ENCODE assay signal across 14 mouse cellular contexts in genomic region chr11:84825261-84825807, GRCm38 (mm10). TPM values are rescaled to one million over a fixed set of nuclear protein-coding genes. Genes with fewer than 3 reads are reported as not detected.
A peak's percentile ranks its signal among the peaks of the same experiment; 100 is the strongest.
DNase-seq lines count a peak whose midpoint lies in the region; ATAC-seq and TF ChIP-seq lines count a peak whose summit lies in the region.
"Had no signal": no experiment of that assay in that cellular context is flagged by ENCODE, and none has a peak within 500 bp of the region (broad histone marks: within the 10 kb centered on the region; RNA-seq: fewer than 3 reads in every experiment).

No protein-coding gene starts in this region.

- peak; percentile 11 for DNase-seq in cerebellum, adult 11 months
- no peak for DNase-seq in cerebellum, postnatal 36 days
- DNase-seq in heart, postnatal 36 days = no peak
- peak; percentile 45 for DNase-seq in testis, postnatal 10 days (ENCODE audit: low spot score)
- no peak for DNase-seq in testis, postnatal 14 days (ENCODE audit: low spot score)
- DNase-seq in ovary, adult 18-20 months (ENCODE audit: low spot score) = no peak
- DNase-seq in hindbrain, postnatal 0 days (ENCODE audit: low spot score) = no peak
- DNase-seq: lung, postnatal 10 days; thymus, postnatal 36 days had no signal

- H3K27ac ChIP-seq in heart, embryonic 12.5 days (ENCODE audit: poor library complexity, severe bottlenecking) = 0 out of 2 replicates have a peak overlapping the region, but pooled peaks have one; percentile 71
- H3K27ac ChIP-seq in hindbrain, postnatal 0 days = no peak overlapping the region
- H3K27ac ChIP-seq: forebrain, embryonic 12.5 days; kidney, postnatal 0 days had no signal

- H3K27me3 ChIP-seq in heart, embryonic 12.5 days (replicated peaks) = peaks cover 18% of the 10 kb centered on the region
- H3K27me3 ChIP-seq in hindbrain, postnatal 0 days (ENCODE audit: insufficient read depth, low read length) = no peaks in the 10 kb centered on the region
- H3K27me3 ChIP-seq: forebrain, embryonic 12.5 days; limb, embryonic 13.5 days had no signal

- H3K36me3 ChIP-seq in heart, embryonic 12.5 days = peaks cover 23% of the 10 kb centered on the region
- no peaks in the 10 kb centered on the region for H3K36me3 ChIP-seq in hindbrain, postnatal 0 days (ENCODE audit: insufficient read depth, low read length)

- intact Hi-C loops in heart, postnatal 36 days (cut with DNase I) = no loop called here

- WGBS in heart, embryonic 12.5 days = 84% methylated on average over 10 of the region's 10 CpGs
- 89% methylated on average over 10 of the region's 10 CpGs for WGBS in hindbrain, postnatal 0 days

- ATAC-seq in heart, embryonic 12.5 days (ENCODE audit: insufficient number of reproducible peaks, low FRiP score) = no peak
- ATAC-seq in hindbrain, postnatal 0 days = no peak
- ATAC-seq: hindbrain, embryonic 16.5 days had no signal

- H3K9ac ChIP-seq in heart, embryonic 12.5 days = no peak overlapping the region; the same call in 1 of the 2 replicates
- no peak overlapping the region for H3K9ac ChIP-seq in hindbrain, postnatal 0 days (replicated peaks; ENCODE audit: low read length)
- H3K9ac ChIP-seq: forebrain, embryonic 12.5 days; limb, embryonic 13.5 days had no signal

- H3K4me3 ChIP-seq in heart, embryonic 12.5 days = no peak overlapping the region
- H3K4me3 ChIP-seq in hindbrain, postnatal 0 days (ENCODE audit: low read length) = no peak overlapping the region
- H3K4me3 ChIP-seq: forebrain, embryonic 12.5 days; limb, embryonic 13.5 days had no signal

- H3K4me1 ChIP-seq in heart, embryonic 12.5 days (replicated peaks) = peaks cover 58% of the 10 kb centered on the region
- H3K4me1 ChIP-seq in hindbrain, postnatal 0 days (ENCODE audit: insufficient read depth, low read length) = peaks cover 3% of the 10 kb centered on the region; the same call in 1 of the 2 replicates

- peak overlapping the region; percentile 49 for H3K4me2 ChIP-seq in heart, embryonic 12.5 days
- H3K4me2 ChIP-seq in hindbrain, postnatal 0 days (ENCODE audit: low read depth, low read length) = no peak overlapping the region
- H3K4me2 ChIP-seq: forebrain, embryonic 12.5 days; limb, embryonic 13.5 days had no signal

- TF ChIP-seq CTCF in hindbrain, postnatal 0 days (IDR thresholded peaks at IDR 0.05; ENCODE audit: low read depth) = no peak

- H3K9me3 ChIP-seq in heart, embryonic 12.5 days (replicated peaks) = no peaks in the 10 kb centered on the region
- H3K9me3 ChIP-seq in hindbrain, postnatal 0 days (ENCODE audit: low read length) = no peaks in the 10 kb centered on the region
- H3K9me3 ChIP-seq: forebrain, embryonic 12.5 days; limb, embryonic 13.5 days had no signal

RNA-seq across cellular contexts. Expression of gene Dhrs11, which starts 3.5 kb away (rescaled TPM):
- 25.2 and 26.8 TPM in 2 replicates for polyA plus RNA-seq in heart, embryonic 12.5 days (2016; fragmentation: Nextera tagmentation; extraction: Ambion mirVana)
- 100 to 1,000 TPM; 102 to 108 TPM for total RNA-seq in heart, postnatal 36 days (2021)
- total RNA-seq in hindbrain, postnatal 0 days (2014; rRNA removed) = 12.4 and 14.3 TPM in 2 replicates
- 13.8 and 16.4 TPM in 2 replicates for polyA plus RNA-seq in hindbrain, postnatal 0 days (2015; fragmentation: Nextera tagmentation; extraction: Ambion mirVana)

RNA-seq across cellular contexts. Expression of gene Mrm1, which starts 6.0 kb away (rescaled TPM):
- polyA plus RNA-seq in heart, embryonic 12.5 days (2016; fragmentation: Nextera tagmentation; extraction: Ambion mirVana) = 12.9 and 17.3 TPM in 2 replicates
- total RNA-seq in heart, postnatal 36 days (2021) = 10 to 100 TPM; 14.2 to 17.6 TPM
- total RNA-seq in hindbrain, postnatal 0 days (2014; rRNA removed) = 15.0 and 23.0 TPM in 2 replicates
- polyA plus RNA-seq in hindbrain, postnatal 0 days (2015; fragmentation: Nextera tagmentation; extraction: Ambion mirVana) = 17.1 and 20.9 TPM in 2 replicates

RNA-seq across cellular contexts. Expression of gene Ggnbp2, which starts 45.3 kb away (rescaled TPM):
- polyA plus RNA-seq in heart, embryonic 12.5 days (2016; fragmentation: Nextera tagmentation; extraction: Ambion mirVana) = 55.5 and 57.4 TPM in 2 replicates
- total RNA-seq in heart, postnatal 36 days (2021) = 10 to 100 TPM; 48.3 to 48.8 TPM
- 33.3 and 41.6 TPM in 2 replicates for total RNA-seq in hindbrain, postnatal 0 days (2014; rRNA removed)
- polyA plus RNA-seq in hindbrain, postnatal 0 days (2015; fragmentation: Nextera tagmentation; extraction: Ambion mirVana) = 63.5 and 65.2 TPM in 2 replicates

RNA-seq across cellular contexts. Expression of gene Myo19, which starts 54.6 kb away (rescaled TPM):
- polyA plus RNA-seq in heart, embryonic 12.5 days (2016; fragmentation: Nextera tagmentation; extraction: Ambion mirVana) = 7.9 and 8.3 TPM in 2 replicates
- total RNA-seq in heart, postnatal 36 days (2021) = 1 to 10 TPM; 5.5 to 5.8 TPM
- total RNA-seq in hindbrain, postnatal 0 days (2014; rRNA removed) = 8.6 and 13.0 TPM in 2 replicates
- 4.7 and 4.9 TPM in 2 replicates for polyA plus RNA-seq in hindbrain, postnatal 0 days (2015; fragmentation: Nextera tagmentation; extraction: Ambion mirVana)

RNA-seq across cellular contexts. Expression of gene Pigw, which starts 54.8 kb away (rescaled TPM):
- polyA plus RNA-seq in heart, embryonic 12.5 days (2016; fragmentation: Nextera tagmentation; extraction: Ambion mirVana) = 2.9 and 3.4 TPM in 2 replicates
- 1 to 10 TPM; 4.7 to 7.6 TPM for total RNA-seq in heart, postnatal 36 days (2021)
- total RNA-seq in hindbrain, postnatal 0 days (2014; rRNA removed) = 1.9 and 3.6 TPM in 2 replicates
- polyA plus RNA-seq in hindbrain, postnatal 0 days (2015; fragmentation: Nextera tagmentation; extraction: Ambion mirVana) = 1.5 and 1.6 TPM in 2 replicates

Comparison
In these comparisons a context has a peak if more than half of its experiments do, and no peak if none do; other contexts are left out.
1. DNase-seq: peak in cerebellum, adult 11 months (single experiment) and testis, postnatal 10 days (single experiment); none in cerebellum, postnatal 36 days (0 of 2), heart, postnatal 36 days (0 of 2), testis, postnatal 14 days (single experiment), ovary, adult 18-20 months (single experiment) and hindbrain, postnatal 0 days (single experiment).